Mouse (Mus musculus): ENCODE data around the gene Gprasp1. TPM values are rescaled to one million over a fixed set of nuclear protein-coding genes. Genes with fewer than 3 reads are reported as not detected.
A peak's percentile ranks its signal among the peaks of the same experiment; 100 is the strongest.
"Not testable (repeated sequence)": the region's sequence is repeated elsewhere in the genome, so short reads cannot be mapped to it uniquely, and the experiment has no call there.

Gprasp1 gene
- polyA plus RNA-seq, 1 experiment from 2014 or later: 47.6 TPM

DNA sequence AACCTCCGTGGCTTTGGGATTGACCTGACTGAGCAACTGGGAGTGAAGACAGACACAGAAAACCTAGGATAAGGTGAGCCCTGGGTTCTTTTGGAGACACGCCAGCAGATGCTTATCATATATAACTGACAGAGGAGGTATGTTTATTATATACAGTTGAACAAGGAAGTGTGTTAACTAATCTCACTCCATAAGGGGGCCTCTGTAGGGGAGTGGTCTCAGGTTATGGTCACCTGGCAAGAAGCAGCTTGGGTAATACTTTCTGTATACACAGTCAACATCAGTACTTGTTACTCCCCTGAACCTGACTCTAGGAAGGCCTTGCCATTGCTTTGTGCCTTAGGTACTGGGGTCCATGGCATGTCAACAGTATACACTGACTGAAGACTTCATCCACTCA lies 26.0 kb downstream of the Gprasp1 start:
- 83% methylated on average over 2 of the region's 2 CpGs for WGBS
- H3K36me3 ChIP-seq: no peaks in the 10 kb centered on the region
- ATAC-seq (replicated peaks; ENCODE audit: low FRiP score): no peak
- no peak overlapping the region for H3K9ac ChIP-seq
- no peaks in the 10 kb centered on the region for H3K27me3 ChIP-seq
- H3K4me2 ChIP-seq: no peak overlapping the region
- H3K4me3 ChIP-seq (replicated peaks): no peak overlapping the region
- H3K27ac ChIP-seq: no peak overlapping the region
- H3K9me3 ChIP-seq (replicated peaks): no peaks in the 10 kb centered on the region
- H3K4me1 ChIP-seq: no peaks in the 10 kb centered on the region

DNA sequence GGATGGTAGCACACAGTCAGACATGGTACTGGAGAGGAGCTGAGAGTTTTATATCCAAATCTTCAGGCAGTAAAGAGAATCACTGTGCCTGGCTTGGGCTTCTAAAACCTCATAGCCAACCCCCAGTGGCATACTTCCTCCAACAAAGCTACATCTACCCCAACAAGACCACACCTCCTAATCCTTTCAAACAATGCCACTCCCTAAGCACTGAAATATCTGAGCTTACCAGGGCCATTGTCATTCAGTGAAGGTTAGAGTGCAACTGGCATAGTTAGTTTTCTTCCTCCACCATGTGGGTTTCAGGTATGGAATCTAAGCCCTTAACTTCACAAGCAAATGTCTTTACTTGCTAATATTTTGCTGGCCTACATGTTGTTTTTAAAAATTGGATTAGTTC lies 49.0 kb downstream of the Gprasp1 start:
- Histone ChIP-seq H3K4me2 (no peak overlapping the region), H3K9me3 (replicated peaks) (no peaks in the 10 kb centered on the region), H3K4me1 (no peaks in the 10 kb centered on the region), H3K4me3 (replicated peaks) (no peak overlapping the region), H3K27ac (no peak overlapping the region), H3K36me3 (no peaks in the 10 kb centered on the region), H3K27me3 (peaks cover 18% of the 10 kb centered on the region; the same call in 1 of the 2 replicates), H3K9ac (no peak overlapping the region)
- ATAC-seq (replicated peaks; ENCODE audit: low FRiP score): no peak

DNA sequence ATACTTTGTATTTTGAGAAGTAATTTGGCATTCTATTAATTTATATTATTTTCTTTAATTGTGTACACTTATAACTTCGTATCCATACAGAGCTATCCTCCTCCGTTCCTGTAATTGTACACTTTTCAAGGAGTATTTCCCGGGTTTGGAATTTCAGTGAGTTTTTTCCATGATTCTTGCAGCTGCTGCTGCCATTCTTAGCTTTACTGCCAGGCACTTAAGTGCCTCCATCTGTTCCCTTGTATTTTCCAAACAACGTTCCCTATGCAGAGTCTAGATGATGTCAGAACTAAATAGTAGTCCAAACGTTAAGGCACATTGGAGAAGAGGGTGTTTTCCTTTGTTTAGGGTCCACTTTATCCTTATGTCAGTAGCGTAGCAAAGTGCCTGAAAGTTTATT lies 49.8 kb downstream of the Gprasp1 start:
- H3K27me3 ChIP-seq: peaks cover 16% of the 10 kb centered on the region; the same call in 1 of the 2 replicates
- H3K4me3 ChIP-seq (replicated peaks): no peak overlapping the region
- no peaks in the 10 kb centered on the region for H3K9me3 ChIP-seq (replicated peaks)
- ATAC-seq (replicated peaks; ENCODE audit: low FRiP score): no peak
- no peaks in the 10 kb centered on the region for H3K36me3 ChIP-seq
- H3K4me2 ChIP-seq: no peak overlapping the region
- no peak overlapping the region for H3K27ac ChIP-seq
- H3K9ac ChIP-seq: no peak overlapping the region
- 74% methylated on average over 6 of the region's 6 CpGs for WGBS
- H3K4me1 ChIP-seq: no peaks in the 10 kb centered on the region

DNA sequence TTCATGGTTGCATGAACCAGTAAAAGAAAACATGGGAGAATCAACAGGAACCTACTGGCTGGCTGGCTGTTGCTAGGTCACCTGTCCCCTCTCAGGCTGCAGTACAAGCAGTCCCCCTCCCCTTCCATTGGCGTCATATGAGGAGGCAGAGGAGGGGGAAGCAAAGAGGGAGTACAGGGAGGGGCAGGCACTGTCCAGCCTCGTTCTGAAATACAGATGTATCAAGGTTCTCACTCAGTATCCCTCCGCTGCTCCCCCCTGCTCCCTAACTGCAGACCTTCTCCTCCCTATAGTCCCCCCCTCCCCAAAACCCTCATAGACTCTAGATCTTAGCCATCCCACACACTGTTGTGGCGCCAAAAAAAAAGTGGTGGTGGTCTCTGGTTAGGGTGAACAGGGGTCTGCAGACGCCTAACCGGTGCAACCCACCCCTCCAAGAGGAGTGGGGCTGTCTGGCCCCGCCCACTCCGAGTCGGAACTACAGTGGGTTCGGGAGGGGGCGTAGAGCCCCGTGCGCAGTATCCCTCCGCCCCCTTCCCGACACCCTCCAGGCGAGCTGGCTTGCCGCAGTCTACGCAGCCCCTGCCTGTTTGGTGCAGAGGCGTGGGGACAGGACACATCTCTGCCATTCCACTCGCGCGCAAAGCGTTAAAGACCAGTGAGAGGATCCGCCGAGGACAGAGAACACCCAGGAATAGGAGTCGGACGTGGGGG lies 53.2 kb downstream of the Gprasp1 start:
- H3K9ac ChIP-seq: peak overlapping the region; percentile 47
- peak overlapping the region; percentile 59 for H3K4me3 ChIP-seq (replicated peaks)
- H3K4me2 ChIP-seq: peak overlapping the region; percentile 63
- not testable (repeated sequence) for H3K4me1 ChIP-seq; H3K9me3 ChIP-seq (replicated peaks)
- H3K36me3 ChIP-seq: peaks cover 20% of the 10 kb centered on the region
- 28% methylated on average over 26 of the region's 27 CpGs for WGBS
- H3K27me3 ChIP-seq: 0 out of 2 replicates have a peak, but pooled peaks cover 10% of the 10 kb centered on the region
- peak overlapping the region; percentile 41; the same call in 1 of the 2 replicates for H3K27ac ChIP-seq
- ATAC-seq (replicated peaks; ENCODE audit: low FRiP score): peak; percentile 95

DNA sequence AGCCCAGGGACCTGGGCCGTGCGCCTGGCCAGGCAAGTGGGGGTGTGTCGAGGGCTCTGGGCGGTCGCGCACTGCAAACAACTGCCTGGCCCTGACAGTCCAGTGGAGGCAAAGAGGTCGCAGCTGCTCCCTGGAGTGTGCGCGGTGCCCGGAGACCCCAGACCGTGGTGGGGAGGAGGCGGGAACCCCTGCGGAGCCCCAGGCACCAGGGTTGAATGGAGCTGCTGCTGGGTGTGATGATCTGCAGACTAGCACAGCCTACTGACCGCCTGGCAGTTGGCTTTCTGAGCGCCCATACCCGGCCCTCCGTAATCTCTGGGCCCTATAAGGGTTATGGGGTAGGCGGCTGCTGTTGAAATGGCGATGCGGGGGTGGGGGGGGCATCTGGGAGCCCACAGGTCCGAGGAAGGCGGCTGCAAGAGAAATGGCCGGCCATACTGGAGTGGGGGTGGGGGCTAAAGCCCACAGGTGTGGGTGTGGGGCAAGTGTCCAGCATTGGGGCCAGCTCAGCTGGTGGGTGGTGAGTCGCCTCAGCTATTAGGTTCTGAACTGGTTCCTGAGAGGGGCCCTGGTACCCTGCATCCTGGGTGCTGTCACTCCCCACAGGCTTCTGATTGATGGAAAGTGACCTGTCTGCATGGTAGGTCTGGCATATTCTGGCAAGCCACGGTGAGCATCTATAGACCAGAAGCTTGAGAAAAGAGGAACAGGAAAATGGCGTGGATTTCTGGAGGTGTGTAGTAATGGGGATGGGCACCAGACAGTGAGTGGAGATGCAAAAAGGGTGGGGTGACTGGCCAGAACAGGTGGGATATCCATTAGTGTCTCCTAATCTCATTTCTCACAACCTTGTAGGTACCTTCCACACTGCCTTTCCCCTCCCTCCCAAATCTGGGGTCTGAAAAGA lies 54.0 kb downstream of the Gprasp1 start:
- Histone ChIP-seq H3K4me2 (peak overlapping the region; percentile 63), H3K4me3 (replicated peaks) (peak overlapping the region; percentile 59), H3K9ac (peak overlapping the region; percentile 47), H3K27ac (peak overlapping the region; percentile 41; the same call in 1 of the 2 replicates), H3K36me3 (peaks cover 23% of the 10 kb centered on the region)
- H3K4me1 ChIP-seq; H3K9me3 ChIP-seq (replicated peaks); H3K27me3 ChIP-seq: not testable (repeated sequence)
- peak; percentile 80 for ATAC-seq (replicated peaks; ENCODE audit: low FRiP score)
- WGBS: 28% methylated on average over 26 of the region's 26 CpGs

DNA sequence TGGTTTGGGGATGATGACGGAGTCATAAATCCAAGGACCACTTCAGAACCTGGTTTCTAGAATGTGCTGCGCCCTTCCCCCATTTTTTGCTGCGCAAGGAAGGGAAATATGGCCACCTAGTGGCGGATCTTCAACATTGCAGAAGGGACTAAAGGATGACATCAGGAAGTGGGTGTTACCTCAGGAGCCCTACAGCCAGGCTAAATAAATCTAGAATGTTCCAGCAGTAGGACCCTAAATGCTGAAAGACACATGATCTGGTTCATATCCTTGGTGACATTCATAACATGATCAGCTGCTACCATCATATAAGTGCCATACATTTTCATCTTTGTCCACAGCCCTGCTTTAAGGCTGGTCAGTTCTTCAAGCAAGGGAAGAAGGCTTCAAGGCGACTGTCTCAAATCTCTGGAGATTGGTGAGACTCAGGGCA lies 54.7 kb downstream of the Gprasp1 start, which contains the start of gene Bhlhb9:
Bhlhb9 (plus strand) TSS at position 383 of the 433 bp plus-strand sequence.
- Histone ChIP-seq H3K4me3 (replicated peaks) (peak within 1 kb of the TSS; percentile 59), H3K9ac (peak within 1 kb of the TSS; percentile 47), H3K27ac (peak within 1 kb of the TSS; percentile 41; the same call in 1 of the 2 replicates), H3K4me2 (peak within 1 kb of the TSS; percentile 63), H3K36me3 (peaks cover 23% of the 10 kb centered on the region)
- WGBS: 40% methylated on average over 4 of the region's 5 CpGs
- ATAC-seq (replicated peaks; ENCODE audit: low FRiP score): 0 out of 2 replicates have a peak, but pooled peaks have one; percentile 4
- not testable (repeated sequence) for H3K27me3 ChIP-seq; H3K9me3 ChIP-seq (replicated peaks); H3K4me1 ChIP-seq

DNA sequence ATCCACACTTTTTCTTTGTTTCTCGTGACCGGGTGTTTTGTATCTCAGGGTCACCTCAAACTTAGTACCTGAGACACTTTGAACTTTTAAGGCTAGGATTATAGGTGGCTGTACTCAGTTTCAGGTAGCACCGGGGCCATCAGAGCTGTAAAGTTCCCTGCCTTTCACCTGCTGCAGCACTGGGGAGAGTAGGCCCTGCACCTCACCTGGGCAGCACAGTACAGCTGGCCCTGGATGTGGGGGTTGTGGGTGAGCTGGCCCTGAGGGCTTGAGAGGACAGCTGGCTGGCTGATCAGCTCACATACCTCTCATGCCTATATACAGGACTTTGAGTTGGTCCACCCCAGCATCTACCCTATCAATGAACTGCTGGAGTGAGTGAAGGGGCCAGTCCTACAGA lies 61.6 kb downstream of the Gprasp1 start:
- H3K36me3 ChIP-seq: peaks cover 19% of the 10 kb centered on the region
- ATAC-seq (replicated peaks; ENCODE audit: low FRiP score): no peak
- 90% methylated on average over 3 of the region's 3 CpGs for WGBS

DNA sequence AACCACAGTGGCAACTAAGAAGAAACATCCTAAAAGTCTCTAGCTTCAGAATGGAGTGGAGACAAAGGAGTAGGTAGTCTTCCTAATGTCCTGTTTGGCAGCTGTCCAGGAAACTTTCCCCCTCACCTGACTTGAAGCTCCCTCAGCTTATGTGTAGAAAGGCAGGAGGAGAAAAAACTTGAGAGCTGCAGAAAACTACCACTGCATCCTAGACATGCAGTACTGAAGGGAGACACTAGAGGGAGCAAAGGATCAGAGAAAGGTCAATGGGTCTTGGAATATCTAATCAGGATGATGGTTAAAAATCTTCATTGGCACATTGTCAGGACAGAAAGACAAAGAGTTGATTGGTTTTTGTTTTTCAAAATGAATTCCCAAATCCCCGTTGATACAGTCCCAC lies 63.2 kb downstream of the Gprasp1 start:
- H3K9ac ChIP-seq: no peak overlapping the region
- no peaks in the 10 kb centered on the region; the same call in 1 of the 2 replicates for H3K27me3 ChIP-seq
- WGBS: 13% methylated on average over 1 of the region's 1 CpGs
- no peak overlapping the region for H3K4me2 ChIP-seq
- H3K9me3 ChIP-seq (replicated peaks): no peaks in the 10 kb centered on the region
- H3K4me3 ChIP-seq (replicated peaks): no peak overlapping the region
- peaks cover 3% of the 10 kb centered on the region; the same call in 1 of the 2 replicates for H3K36me3 ChIP-seq
- H3K4me1 ChIP-seq: no peaks in the 10 kb centered on the region
- ATAC-seq (replicated peaks; ENCODE audit: low FRiP score): no peak
- H3K27ac ChIP-seq: no peak overlapping the region

More for the DNA sequence above, 61.6 kb downstream of the Gprasp1 start:
- no peaks in the 10 kb centered on the region for H3K9me3 ChIP-seq (replicated peaks)
- H3K27ac ChIP-seq: no peak overlapping the region
- no peak overlapping the region for H3K9ac ChIP-seq
- H3K4me2 ChIP-seq: no peak overlapping the region
- H3K4me1 ChIP-seq: no peaks in the 10 kb centered on the region
- H3K27me3 ChIP-seq: peaks cover 4% of the 10 kb centered on the region; the same call in 1 of the 2 replicates
- H3K4me3 ChIP-seq (replicated peaks): no peak overlapping the region

DNA sequence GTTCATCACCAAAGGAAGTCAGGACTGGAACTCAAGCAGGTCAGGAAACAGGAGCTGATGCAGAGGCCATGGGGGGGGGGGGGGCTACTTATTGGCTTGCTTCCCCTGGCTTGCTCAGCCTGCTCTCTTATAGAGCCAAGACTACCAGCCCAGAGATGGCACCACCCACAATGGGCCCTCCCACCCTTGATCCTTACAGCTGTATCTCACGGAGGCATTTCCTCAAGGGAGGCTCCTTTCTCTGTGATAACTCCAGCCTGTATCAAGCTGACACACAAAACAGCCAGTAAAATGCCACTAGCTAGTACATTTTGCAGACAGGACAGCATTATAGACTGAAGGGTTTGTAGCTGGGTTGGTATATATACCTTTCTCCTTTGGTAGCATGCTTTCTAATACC lies 93.4 kb downstream of the Gprasp1 start:
- not testable (repeated sequence) for H3K36me3 ChIP-seq; H3K27ac ChIP-seq; H3K9me3 ChIP-seq (replicated peaks); H3K4me3 ChIP-seq (replicated peaks); ATAC-seq (replicated peaks; ENCODE audit: low FRiP score); H3K9ac ChIP-seq; H3K4me1 ChIP-seq; H3K4me2 ChIP-seq
- peaks cover 22% of the 10 kb centered on the region for H3K27me3 ChIP-seq
- WGBS: 32% methylated on average over 1 of the region's 1 CpGs

DNA sequence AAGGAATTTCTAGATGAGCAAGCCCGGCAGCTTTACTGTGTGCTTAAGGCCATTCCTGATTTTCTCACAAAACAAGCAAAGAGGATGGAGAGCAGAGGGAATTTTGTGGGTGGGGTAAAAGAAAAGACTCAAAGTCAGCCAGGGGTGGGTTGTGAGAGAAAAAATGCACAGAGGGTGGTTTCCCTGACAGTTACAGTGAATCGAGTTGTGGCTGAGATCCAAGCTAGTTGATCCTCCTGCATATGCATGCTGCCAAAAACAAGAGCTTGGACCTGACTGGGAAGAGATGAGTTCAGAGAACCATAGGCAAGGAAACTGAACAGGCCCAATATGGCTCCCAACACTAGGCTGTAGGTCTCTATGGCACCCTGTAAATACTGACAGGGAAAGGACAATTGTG lies 95.4 kb downstream of the Gprasp1 start:
- no peak overlapping the region for H3K9ac ChIP-seq
- H3K4me1 ChIP-seq: no peaks in the 10 kb centered on the region
- 80% methylated on average over 2 of the region's 2 CpGs for WGBS
- peaks cover 7% of the 10 kb centered on the region; the same call in 1 of the 2 replicates for H3K36me3 ChIP-seq
- H3K4me2 ChIP-seq: no peak overlapping the region
- peaks cover 19% of the 10 kb centered on the region; the same call in 1 of the 2 replicates for H3K27me3 ChIP-seq
- no peaks in the 10 kb centered on the region for H3K9me3 ChIP-seq (replicated peaks)
- no peak for ATAC-seq (replicated peaks; ENCODE audit: low FRiP score)
- no peak overlapping the region for H3K4me3 ChIP-seq (replicated peaks)
- H3K27ac ChIP-seq: no peak overlapping the region

DNA sequence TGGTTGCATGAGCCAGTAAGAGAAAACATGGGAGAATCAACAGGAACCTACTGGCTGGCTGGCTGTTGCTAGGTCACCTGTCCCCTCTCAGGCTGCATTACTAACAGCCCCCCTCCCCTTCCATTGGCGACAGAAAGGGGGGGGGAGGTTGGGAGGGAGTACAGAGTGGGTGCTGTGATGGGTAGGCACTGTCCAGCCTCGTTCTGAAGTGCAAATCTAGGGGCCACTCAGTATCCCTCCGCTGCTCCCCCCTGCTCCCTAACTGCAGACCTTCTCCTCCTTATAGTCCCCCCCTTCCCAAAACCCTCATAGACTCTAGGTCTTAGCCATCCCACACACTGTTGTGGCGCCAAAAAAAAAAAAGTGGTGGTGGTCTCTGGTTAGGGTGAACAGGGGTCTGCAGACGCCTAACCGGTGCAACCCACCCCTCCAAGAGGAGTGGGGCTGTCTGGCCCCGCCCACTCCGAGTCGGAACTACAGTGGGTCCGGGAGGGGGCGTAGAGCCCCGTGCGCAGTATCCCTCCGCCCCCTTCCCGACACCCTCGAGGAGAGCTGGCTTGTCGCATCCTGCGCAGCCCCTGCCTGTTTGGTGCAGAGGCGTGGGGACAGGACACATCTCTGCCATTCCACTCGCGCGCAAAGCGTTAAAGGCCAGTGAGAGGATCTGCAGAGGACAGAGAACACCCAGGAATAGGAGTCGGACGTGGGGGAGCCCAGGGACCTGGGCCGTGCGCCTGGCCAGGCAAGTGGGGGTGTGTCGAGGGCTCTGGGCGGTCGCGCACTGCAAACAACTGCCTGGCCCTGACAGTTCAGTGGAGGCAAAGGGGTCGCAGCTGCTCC lies 96.2 kb downstream of the Gprasp1 start, which contains the start of gene Gprasp2:
Gprasp2 (plus strand) TSS at position 514 of the 840 bp plus-strand sequence.
- H3K4me1 ChIP-seq; H3K9me3 ChIP-seq (replicated peaks); H3K27ac ChIP-seq; H3K36me3 ChIP-seq: not testable (repeated sequence)
- Histone ChIP-seq H3K4me2 (peak within 1 kb of the TSS; percentile 79), H3K4me3 (replicated peaks) (peak within 1 kb of the TSS; percentile 50), H3K9ac (peak within 1 kb of the TSS; percentile 35; the same call in 1 of the 2 replicates), H3K27me3 (peaks cover 19% of the 10 kb centered on the region; the same call in 1 of the 2 replicates)
- WGBS: 28% methylated on average over 31 of the region's 32 CpGs
- ATAC-seq (replicated peaks; ENCODE audit: low FRiP score): peak; percentile 94

Measured in kidney, embryonic 15.5 days (tissue).